Comparison of ENCODE assay signal across 7 mouse cellular contexts in the genomic region with DNA sequence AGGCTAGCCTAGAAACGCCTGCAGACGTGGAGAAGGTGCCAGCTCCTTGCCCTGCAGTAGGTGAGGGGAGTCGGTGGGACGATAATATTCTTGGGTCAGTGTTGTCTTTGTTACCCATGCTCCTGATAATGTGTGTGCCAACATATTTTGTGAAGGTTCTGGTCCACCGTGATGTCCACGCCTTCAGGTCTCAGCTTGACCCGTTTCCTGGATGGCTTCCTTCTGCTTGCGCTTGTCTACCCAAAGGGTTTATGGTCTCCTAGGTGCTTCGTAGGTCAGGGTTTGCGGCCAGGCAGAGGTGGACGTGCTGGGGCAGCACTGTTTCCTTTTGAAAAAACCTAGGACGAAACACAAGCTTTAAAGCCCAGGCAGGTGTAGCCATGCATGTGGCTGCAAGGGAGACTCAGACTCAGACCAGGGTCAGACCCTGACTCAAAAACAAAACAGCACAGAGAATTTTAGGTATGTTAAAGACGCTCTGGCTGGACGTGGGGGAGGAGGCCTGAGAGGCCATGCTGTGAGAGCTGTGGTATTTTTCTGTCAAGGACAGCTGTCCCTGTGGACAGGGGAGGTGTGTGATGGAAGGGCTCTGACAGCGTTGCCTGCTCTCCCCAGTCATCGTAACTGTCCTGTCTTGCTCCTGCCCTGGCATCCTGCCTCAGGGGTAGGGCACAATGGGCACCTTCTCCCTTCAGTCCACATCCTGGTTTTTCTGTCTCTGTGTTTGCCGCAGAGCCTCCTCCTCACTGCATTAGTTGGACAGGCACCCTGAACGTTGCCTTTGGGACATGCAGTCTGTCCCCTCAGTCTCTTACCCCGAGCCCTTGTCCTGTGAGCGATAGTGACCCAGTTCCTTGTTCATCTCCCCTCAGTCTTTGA. TPM values are rescaled to one million over a fixed set of nuclear protein-coding genes. Genes with fewer than 3 reads are reported as not detected.
DNase-seq lines count a peak whose midpoint lies in the region; ATAC-seq and TF ChIP-seq lines count a peak whose summit lies in the region.

No protein-coding gene starts in this region.

- peak overlapping the region; percentile 16; the same call in 1 of the 2 replicates for H3K27ac ChIP-seq in lung, embryonic 14.5 days (ENCODE audit: low read depth)
- peak overlapping the region; percentile 29; the same call in 1 of the 2 replicates for H3K27ac ChIP-seq in embryonic facial prominence, embryonic 13.5 days
- 0 out of 2 replicates have a peak overlapping the region, but pooled peaks have one; percentile 9 for H3K27ac ChIP-seq in hindbrain, embryonic 16.5 days (ENCODE audit: low read depth, low read length)
- H3K27ac ChIP-seq in neural tube, embryonic 15.5 days (replicated peaks) = peak overlapping the region; percentile 48

- H3K4me3 ChIP-seq in lung, embryonic 14.5 days (ENCODE audit: low read depth, low read length) = no peak overlapping the region; the same call in 1 of the 2 replicates
- no peak overlapping the region for H3K4me3 ChIP-seq in embryonic facial prominence, embryonic 13.5 days
- H3K4me3 ChIP-seq in hindbrain, embryonic 16.5 days (ENCODE audit: low read length) = no peak overlapping the region
- H3K4me3 ChIP-seq in neural tube, embryonic 15.5 days (replicated peaks) = no peak overlapping the region

- no peak for ATAC-seq in lung, embryonic 14.5 days (ENCODE audit: insufficient read depth)
- ATAC-seq in embryonic facial prominence, embryonic 13.5 days (ENCODE audit: insufficient number of reproducible peaks, insufficient read depth, low FRiP score, low TSS enrichment, low read depth) = no peak
- no peak for ATAC-seq in hindbrain, embryonic 16.5 days
- no peak for ATAC-seq in neural tube, embryonic 15.5 days (ENCODE audit: low FRiP score)

- H3K4me2 ChIP-seq in lung, embryonic 14.5 days = no peak overlapping the region; the same call in 1 of the 2 replicates
- H3K4me2 ChIP-seq in embryonic facial prominence, embryonic 13.5 days = peak overlapping the region; percentile 34
- peak overlapping the region; percentile 5 for H3K4me2 ChIP-seq in hindbrain, embryonic 16.5 days (ENCODE audit: low read length)
- H3K4me2 ChIP-seq in neural tube, embryonic 15.5 days = peak overlapping the region; percentile 28

- DNase-seq in lung, embryonic 14.5 days = no peak
- no peak for DNase-seq in lung, postnatal 14 days
- no peak for DNase-seq in right cerebral cortex, adult 18-20 months
- DNase-seq in embryo, embryonic 10.5 days (ENCODE audit: low spot score) = no peak

- H3K4me1 ChIP-seq in lung, embryonic 14.5 days (ENCODE audit: insufficient read depth) = peaks cover 53% of the 10 kb centered on the region
- peaks cover 94% of the 10 kb centered on the region for H3K4me1 ChIP-seq in embryonic facial prominence, embryonic 13.5 days
- peaks cover 59% of the 10 kb centered on the region for H3K4me1 ChIP-seq in hindbrain, embryonic 16.5 days (ENCODE audit: control insufficient read depth, insufficient read depth, low read depth, low read length)
- peaks cover 87% of the 10 kb centered on the region for H3K4me1 ChIP-seq in neural tube, embryonic 15.5 days

- WGBS in lung, embryonic 14.5 days = 38% methylated on average over 20 of the region's 20 CpGs
- WGBS in embryonic facial prominence, embryonic 13.5 days = 43% methylated on average over 20 of the region's 20 CpGs
- WGBS in hindbrain, embryonic 16.5 days = 55% methylated on average over 20 of the region's 20 CpGs
- 52% methylated on average over 20 of the region's 20 CpGs for WGBS in neural tube, embryonic 15.5 days

- no peaks in the 10 kb centered on the region for H3K9me3 ChIP-seq in lung, embryonic 14.5 days (ENCODE audit: low read depth, low read length)
- H3K9me3 ChIP-seq in embryonic facial prominence, embryonic 13.5 days = no peaks in the 10 kb centered on the region
- H3K9me3 ChIP-seq in hindbrain, embryonic 16.5 days (ENCODE audit: control insufficient read depth, low read length) = no peaks in the 10 kb centered on the region
- no peaks in the 10 kb centered on the region for H3K9me3 ChIP-seq in neural tube, embryonic 15.5 days (replicated peaks)

- H3K27me3 ChIP-seq in lung, embryonic 14.5 days (ENCODE audit: insufficient read depth, low read length) = no peaks in the 10 kb centered on the region
- no peaks in the 10 kb centered on the region for H3K27me3 ChIP-seq in embryonic facial prominence, embryonic 13.5 days
- H3K27me3 ChIP-seq in hindbrain, embryonic 16.5 days (replicated peaks; ENCODE audit: control insufficient read depth, insufficient read depth, low read length) = no peaks in the 10 kb centered on the region
- H3K27me3 ChIP-seq in neural tube, embryonic 15.5 days (replicated peaks) = no peaks in the 10 kb centered on the region

- peaks cover 45% of the 10 kb centered on the region for H3K36me3 ChIP-seq in lung, embryonic 14.5 days (ENCODE audit: insufficient read depth)
- peaks cover 21% of the 10 kb centered on the region for H3K36me3 ChIP-seq in embryonic facial prominence, embryonic 13.5 days
- H3K36me3 ChIP-seq in hindbrain, embryonic 16.5 days (ENCODE audit: control insufficient read depth, insufficient read depth, low read length) = no peaks in the 10 kb centered on the region
- peaks cover 6% of the 10 kb centered on the region; the same call in 1 of the 2 replicates for H3K36me3 ChIP-seq in neural tube, embryonic 15.5 days

- 0 out of 2 replicates have a peak overlapping the region, but pooled peaks have one; percentile 28 for H3K9ac ChIP-seq in lung, embryonic 14.5 days
- H3K9ac ChIP-seq in embryonic facial prominence, embryonic 13.5 days = peak overlapping the region; percentile 51
- peak overlapping the region; percentile 44 for H3K9ac ChIP-seq in hindbrain, embryonic 16.5 days (ENCODE audit: low read depth, low read length)
- H3K9ac ChIP-seq in neural tube, embryonic 15.5 days (replicated peaks) = 0 out of 2 replicates have a peak overlapping the region, but pooled peaks have one; percentile 20

- TF ChIP-seq CTCF in lung, embryonic 14.5 days (IDR thresholded peaks at IDR 0.05; ENCODE audit: low read depth) = no peak

RNA-seq across cellular contexts. Expression of gene Sec14l1, which starts 5.6 kb away (rescaled TPM):
- polyA plus RNA-seq in lung, embryonic 14.5 days (2014; fragmentation: Nextera tagmentation; extraction: Ambion mirVana) = 44.3 and 46.2 TPM in 2 replicates
- polyA plus RNA-seq in embryonic facial prominence, embryonic 13.5 days (2015; fragmentation: Nextera tagmentation; extraction: Ambion mirVana) = 44.3 and 47.3 TPM in 2 replicates
- polyA plus RNA-seq in hindbrain, embryonic 16.5 days (2015; fragmentation: Nextera tagmentation; extraction: Ambion mirVana) = 53.9 and 63.4 TPM in 2 replicates
- 52.0 and 52.1 TPM in 2 replicates for polyA plus RNA-seq in neural tube, embryonic 15.5 days (2015; fragmentation: Nextera tagmentation; extraction: Ambion mirVana)
